Mouse (Mus musculus) layer of hippocampus, adult 9-11 months (tissue): Measurements from ENCODE around the gene Ncam2.
A peak's percentile ranks its signal among the peaks of the same experiment; 100 is the strongest.
"Not testable (repeated sequence)": the region's sequence is repeated elsewhere in the genome, so short reads cannot be mapped to it uniquely, and the experiment has no call there.

Experiments used
- DNase-seq: peaks from one replicate; pipeline ENCODE4 v3.0.0; 2022

The Ncam2 gene

DNA sequence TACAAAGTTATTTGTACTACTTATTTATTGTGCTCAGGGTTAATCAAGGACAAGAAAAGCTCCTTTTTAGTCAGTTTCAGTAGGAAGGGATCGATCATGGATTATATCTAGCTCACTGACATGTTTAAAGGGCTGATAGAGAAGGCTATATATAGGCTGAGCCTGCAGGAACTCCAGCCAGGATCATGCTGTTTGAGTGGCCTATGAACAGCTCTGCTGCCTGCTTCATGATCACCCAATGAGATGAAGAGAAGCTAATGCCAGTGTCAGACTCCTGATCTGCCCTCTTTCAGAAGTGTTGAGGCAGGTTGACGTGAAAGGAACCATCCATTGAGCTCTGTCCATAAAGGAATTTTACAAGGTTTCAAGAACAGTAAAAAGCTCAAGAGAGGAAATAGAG lies 103.3 kb downstream of the Ncam2 start:
- DNase-seq: no peak

DNA sequence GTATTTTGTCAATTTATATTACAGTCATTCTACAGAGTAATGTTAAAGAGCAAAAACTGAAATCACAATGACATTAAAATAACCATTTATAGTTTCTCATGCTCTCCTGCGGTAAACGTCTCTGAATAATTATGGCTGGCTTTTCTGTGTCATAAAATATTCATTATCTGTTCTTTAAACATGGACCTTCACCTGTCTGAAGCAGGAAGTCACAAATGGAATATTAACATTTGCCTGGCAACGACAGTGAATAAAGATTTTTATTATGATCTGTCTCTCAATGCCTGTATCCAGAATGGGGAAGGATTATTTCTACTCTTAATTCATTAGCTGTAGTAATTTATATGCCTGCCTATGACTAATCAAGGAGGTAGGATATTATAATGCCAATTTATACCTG lies 108.7 kb downstream of the Ncam2 start:
- no peak for DNase-seq

DNA sequence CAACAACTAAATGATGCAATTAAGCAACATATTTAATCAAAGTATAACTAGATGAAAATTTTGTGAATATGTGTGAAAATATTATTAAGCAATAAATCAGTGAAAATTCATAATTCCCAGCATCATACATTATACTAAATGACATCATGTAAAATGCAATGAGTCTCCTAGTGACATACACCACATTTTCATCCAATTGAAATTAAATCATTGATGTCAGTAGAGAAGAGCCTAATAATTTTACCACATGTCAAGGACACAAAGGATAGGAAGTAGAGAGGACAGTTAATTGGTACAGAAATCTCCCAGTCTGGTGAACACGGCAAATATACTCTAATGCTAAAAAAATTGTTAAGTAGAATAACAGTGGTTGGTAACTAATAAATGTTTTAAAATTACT lies 118.5 kb downstream of the Ncam2 start:
- DNase-seq: no peak

DNA sequence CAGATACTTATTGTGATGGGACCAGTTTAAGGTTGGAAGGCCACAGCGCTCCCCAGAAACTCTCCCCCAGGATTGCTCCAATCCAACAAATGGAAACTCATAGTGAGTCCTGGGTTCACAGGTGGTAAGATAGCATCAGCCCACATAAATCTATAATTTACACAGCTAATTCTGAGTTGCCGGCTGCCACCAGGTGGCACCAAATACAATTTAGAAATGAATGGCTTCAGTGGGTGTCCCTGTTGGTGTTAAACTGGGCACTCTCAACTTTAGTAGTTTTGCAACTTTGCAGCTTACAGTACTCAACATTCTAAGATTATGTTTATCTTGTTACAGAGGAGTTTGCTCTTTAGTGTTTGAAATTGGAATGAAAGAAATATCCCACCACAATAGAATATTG lies 130.0 kb downstream of the Ncam2 start:
- peak; percentile 53 for DNase-seq

DNA sequence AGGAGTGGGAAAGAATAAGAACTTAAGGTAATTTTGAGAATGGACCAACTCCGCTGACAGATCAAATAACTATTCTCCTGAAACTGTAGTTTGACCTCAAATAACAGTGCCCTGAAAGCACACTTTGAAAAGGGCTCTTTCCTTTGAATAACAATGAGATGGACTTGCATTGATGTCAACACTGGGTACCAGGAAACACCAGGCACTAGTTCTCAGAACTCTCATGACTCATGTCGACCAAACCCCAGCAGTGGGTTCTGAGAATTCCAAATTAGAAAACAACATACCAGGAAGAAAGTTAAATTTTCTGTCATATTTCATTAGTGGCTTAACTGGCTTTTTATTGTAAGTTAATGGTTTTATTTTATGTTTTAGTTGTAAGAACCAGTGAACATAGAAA lies 165.4 kb downstream of the Ncam2 start:
- DNase-seq: peak; percentile 48

DNA sequence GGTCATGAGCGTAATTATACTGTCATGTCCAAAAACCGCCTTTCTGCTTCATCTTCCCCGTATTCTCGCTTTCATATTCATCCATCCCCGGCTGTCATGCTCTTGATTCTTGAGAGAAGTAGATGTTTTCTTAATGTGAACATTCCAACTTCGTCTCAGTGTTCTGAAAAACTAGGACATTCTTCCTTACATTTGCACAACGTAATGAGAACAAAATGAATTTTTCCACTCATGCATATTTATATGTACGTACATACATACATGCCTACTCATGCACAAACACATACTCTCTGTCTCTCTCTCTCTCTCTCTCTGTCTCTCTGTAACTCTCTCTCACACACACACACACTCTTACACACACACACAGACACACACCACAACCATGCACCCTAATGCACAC lies 173.7 kb downstream of the Ncam2 start:
- no peak for DNase-seq

DNA sequence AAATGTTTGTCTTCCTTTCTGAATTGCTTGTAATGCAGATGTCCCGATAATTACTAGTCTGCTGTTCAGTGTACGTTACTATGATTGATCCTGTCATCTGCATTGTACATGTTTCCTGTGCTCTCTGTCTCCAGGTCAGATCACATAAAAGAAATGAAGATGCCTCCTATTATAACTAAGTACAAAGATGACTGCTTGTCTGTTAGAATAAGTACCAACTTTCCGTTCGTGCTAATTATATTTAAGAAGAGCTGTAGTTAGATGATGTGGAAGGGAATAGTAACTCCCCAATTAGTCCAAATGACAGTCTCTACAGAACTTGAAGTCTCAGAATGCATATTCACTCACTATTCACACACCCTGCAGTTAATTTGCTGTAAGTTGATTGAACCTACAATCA lies 179.9 kb downstream of the Ncam2 start:
- DNase-seq: no peak

DNA sequence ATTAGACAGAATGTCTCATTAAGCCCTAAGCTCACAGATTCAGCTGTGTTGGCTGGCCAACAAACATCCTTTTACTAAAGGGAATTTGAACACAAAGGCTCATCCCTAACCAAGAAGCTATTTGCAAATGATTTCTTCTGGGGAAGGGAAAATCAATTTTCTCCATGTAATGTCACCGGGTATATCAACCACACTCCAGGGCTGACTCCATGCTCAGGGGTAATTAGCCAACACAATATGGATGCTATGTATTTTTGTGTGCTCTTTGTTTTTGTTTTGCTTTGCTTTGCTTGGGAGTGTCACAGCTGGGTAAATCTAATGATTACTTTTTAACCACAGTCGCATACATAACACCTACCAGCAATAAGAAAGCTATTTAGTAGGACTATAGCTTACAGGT lies 188.1 kb downstream of the Ncam2 start:
- no peak for DNase-seq

DNA sequence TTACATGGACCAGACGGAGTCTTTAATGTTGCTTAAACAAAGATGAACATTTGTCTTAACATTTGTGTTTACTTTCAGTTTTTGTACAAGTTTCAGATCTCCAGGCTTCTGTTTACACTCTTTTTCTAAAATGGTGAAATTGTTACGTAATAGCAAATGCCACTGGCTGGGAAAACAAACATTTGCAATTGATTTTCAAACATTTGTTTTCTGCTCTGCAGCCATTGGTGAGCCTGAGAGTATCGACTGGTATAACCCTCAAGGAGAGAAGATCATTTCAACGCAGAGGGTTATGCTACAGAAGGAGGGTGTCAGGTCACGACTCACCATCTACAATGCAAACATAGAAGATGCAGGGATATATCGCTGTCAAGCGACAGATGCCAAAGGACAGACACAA lies 234.1 kb downstream of the Ncam2 start:
- no peak for DNase-seq

DNA sequence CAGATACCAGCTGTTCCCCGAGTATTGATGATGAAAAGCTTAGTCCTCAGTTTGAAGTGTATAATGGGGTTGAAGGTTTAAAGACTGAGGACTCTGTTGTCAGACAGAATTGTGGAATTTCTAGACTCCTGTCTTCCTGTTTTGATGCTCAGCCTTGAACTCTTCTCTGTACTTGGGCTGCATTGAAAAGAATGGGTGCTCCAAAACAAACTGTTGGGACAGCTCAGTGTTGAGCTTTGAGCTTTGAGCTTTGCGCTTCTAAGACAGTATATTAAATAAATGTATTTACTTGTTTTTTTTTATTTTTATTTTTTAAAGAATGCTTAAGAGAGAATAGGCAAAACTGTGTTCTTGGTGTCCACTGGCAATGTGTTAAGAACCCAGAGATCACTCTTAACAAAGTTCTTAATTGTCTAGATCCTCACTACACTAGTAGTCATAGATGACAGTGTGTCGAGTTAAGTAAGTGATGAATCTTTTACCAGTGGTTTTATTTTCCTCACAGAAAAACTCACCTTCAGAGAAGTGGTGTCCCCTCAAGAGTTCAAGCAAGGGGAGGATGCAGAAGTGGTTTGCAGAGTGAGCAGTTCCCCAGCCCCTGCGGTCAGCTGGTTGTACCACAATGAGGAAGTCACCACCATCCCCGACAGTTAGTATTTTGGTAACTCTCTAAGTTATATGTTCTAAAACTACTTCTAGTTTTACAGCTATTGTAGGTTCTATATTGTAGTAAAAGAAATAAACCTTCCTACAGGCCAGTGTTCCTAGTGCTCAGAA lies 236.8 kb downstream of the Ncam2 start:
- DNase-seq: no peak

DNA sequence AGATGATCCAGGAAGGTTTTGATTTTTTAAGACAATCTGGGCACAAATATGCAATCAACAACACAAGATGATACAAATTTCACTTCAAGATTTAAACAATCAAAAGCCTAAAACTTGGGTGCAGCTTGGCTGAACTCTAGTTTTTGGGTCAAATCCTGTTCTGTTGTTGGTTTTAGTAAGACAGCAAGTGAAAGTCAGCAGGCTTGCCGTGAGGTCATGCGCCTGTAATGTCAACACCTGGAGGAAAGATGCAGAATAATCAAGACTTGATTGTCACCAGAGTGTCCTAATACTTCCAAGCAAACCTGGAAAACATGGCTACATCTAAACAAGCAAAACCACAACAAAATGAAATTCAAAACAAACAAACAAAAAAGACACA lies 237.4 kb downstream of the Ncam2 start:
- DNase-seq: no peak

DNA sequence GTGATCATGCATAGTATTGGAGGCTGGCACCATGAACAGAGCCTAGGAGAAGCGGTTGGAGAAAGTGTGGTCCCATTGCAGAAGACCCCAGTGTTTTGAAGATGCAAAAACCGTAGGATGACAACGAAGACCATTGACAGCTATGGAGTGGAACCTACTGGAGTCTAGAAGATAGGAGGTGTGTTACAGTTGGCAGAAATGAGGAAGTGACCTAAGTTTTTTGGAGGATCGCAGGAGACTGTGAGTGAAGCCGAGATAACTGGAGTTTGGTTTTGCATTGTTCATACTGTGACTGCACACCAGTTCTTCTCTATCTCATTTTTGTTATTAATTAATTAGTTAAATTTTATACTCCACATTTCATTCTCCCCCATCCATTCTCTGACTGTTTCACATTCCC lies 250.4 kb downstream of the Ncam2 start:
- DNase-seq: no peak

DNA sequence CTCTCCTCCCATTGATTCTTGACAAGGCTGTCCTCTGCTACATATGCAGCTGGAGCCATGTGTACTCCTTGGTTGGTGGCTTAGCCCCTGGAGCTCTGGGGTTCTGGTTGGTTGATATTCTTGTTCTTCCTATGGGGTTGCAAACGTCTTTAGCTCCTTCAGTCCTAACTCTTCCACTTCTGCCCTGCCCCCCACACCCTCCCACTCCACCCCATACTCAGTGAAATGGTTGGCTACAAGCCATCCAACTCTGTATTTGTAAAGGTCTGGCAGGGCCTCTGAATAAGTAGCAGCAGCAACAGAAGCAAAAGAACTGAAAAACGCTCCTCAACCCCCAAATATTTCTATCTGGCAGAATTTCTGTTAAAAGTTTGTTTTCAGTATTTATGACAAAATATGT lies 252.5 kb downstream of the Ncam2 start:
- DNase-seq: no peak

DNA sequence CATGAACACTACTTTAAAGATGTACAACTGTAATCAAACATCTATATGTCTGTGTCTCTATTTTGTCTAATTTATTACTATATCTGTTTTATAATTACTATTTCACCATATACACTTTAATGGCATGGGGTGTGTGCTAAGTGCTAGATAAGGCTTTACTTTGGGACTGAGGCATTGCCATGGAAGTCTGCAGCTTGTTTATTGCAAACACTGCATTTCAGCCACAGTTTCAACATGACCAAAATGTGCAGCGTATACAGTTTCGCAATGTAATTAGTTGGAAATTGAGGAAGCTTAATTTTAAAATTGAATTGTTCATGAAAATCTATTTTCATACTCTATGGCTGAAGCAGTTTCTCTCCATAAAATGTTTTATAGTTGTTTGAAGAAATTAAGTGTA lies 254.0 kb downstream of the Ncam2 start:
- no peak for DNase-seq

DNA sequence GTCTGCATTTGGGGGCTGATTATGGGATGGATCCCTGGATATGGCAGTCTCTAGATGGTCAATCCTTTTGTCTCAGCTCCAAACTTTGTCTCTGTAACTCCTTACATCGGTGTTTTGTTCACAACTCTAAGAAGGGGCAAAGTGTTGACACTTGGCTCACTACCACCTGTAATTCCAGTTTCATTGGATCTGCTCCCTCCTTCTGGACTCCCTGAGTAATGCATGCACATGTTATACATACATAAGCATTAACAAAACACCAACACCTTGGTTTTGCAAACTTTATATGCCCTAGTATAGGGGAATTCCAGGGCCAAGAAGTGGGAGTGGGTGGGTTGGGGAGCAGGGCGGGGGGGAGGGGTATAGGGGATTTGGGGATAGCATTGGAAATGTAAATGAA lies 262.2 kb downstream of the Ncam2 start:
- DNase-seq: not testable (repeated sequence)

DNA sequence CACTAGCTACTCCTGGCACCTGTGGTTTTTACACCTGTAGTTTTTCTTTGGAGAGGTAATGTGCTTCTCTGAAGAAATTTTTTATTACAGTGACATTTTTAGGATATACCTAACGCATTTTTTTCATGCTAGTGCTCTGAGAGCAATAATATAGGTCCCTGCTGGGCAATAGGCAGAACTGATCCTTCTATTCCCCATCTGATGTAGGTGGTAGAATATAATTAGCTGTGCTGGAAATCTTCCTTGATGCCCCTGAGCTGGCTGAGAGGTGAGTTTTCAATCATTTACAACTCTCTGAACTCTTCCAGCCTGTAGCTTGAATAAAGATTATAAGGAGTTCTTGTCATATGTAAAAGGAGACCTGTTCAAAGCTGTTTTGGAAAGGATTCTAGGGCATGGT lies 272.4 kb downstream of the Ncam2 start:
- DNase-seq: no peak

DNA sequence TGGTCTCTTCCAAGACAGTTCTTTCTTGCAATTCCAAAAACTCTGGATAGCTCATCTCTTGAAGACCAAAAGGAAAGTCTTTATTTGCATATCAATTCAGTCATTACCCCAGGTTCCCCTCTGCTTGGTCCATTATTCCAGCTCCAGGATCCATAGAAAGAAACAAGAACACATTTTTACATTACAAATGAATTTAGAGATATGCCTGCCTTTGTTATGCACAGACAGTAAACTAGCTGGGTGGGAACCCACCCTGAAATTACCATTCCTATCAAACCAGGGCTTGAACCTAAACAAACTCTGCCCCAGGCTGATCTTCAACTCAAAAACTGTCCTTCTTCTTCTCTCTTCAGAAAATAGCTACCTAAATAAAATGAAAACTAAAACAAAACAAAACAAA lies 280.6 kb downstream of the Ncam2 start:
- DNase-seq: no peak

DNA sequence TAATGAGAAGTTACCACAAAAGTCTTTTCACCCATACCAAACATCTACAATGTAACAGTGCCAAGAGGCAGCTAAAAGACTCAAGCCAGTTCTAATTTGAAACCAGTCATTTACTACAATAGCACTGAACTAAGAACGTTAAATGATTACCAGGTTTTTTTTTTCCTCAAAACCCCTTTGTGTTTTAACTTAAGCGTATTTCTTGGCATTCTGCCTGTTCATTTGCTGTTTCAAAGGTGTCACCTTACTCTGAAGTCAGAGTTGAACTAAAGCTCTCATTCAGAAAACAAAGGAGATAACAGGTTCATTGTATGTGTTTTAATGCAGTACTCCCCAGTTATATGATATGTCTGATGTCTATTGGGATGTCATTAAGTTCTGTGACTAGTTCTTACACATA lies 295.6 kb downstream of the Ncam2 start:
- no peak for DNase-seq

DNA sequence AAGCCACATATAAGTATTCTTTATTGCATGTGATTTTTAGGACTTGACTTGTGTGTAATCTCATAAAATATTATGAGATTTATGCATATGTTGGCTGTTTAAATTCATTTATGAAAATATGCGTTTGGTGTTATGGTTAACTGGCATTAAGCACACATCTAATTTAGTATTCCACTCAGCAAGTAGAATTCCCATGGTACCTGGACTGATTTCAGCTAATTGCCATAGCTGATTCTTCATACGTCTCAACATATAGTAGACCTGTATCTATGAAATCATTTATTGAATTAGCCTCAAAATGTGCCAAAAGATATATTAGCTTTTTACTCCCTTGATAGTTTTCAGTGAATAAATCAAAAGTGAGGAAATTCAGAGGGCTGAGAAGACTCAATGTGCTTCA lies 302.1 kb downstream of the Ncam2 start:
- no peak for DNase-seq

DNA sequence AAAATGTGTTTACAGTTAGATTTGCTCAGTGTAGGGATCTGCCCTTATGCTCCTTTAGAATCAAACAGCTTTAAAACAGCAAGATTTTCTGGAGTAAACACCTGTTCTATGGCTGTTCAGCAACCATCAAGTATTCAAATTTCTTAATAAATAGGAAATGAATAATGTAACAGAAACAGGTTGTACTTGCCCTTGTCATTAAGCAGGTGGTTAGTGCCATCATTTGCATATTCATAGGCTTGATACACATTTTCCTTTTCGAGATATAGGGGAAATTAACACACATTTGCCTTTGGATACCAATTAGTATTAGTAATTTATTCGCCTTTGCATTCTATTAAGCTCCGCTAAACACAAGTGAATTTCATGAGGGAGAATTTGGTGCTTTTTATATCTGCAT lies 335.7 kb downstream of the Ncam2 start:
- DNase-seq: no peak

DNA sequence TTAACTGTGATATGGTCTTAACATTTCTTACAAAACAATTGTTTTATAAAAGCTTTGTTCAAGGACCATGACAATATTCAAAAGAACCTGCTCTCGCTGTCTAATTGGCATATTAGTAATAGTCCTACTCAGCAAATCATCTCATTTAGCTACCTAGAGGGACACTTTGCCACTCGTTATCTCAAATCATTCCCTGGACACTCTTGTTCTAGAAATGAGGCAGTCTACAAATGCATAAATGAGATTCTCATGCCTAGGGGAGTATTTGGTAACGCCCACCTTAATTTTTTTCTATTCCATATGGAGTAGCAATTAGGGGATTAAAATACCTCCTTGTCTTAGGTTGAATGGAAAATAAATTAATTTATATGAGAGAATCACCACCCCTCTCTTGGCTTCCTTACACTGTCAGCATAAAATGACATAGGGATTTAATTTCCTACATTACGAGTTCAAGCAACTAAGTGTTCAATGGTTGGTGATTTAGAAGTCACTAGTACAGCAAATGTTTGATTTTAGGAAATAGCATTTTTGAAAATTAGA lies 387.1 kb downstream of the Ncam2 start:
- no peak for DNase-seq

DNA sequence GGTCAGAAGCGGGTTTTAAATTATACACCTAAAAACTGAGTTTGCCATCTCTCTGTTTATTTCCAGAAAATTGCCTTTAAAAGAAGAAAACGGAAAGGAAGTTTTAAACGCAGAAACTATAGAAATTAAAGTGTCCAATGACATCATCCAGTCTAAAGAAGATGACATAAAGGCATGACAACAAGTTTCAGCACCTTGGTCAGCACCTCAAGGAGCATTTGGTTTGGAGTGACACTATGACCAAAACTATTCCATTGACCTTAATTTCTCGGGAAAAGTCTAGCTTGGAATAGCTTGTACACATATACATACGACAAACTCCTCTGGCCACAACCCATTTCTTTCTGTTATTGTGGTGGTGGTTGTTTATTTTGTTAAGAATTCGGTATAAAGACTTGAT lies 422.8 kb downstream of the Ncam2 start:
- DNase-seq: no peak

DNA sequence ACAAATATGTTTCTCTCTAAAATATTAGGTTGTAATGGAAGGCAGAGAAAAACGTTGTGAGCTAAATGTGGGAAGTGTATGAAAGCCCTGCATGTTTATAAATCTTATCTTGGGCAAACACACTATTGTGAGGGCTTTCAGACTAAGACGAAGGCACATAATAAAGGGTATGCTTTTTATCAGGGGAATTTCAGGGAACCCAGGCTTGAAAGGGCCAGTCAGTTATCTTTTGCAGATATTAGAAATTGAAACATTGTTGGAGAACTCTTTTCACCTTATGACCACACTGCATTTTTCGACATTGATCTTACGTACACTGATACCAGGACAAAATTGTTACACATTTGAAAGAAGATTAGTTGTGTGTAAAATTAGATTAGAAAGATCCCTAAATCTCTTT lies 423.3 kb downstream of the Ncam2 start:
- no peak for DNase-seq

DNA sequence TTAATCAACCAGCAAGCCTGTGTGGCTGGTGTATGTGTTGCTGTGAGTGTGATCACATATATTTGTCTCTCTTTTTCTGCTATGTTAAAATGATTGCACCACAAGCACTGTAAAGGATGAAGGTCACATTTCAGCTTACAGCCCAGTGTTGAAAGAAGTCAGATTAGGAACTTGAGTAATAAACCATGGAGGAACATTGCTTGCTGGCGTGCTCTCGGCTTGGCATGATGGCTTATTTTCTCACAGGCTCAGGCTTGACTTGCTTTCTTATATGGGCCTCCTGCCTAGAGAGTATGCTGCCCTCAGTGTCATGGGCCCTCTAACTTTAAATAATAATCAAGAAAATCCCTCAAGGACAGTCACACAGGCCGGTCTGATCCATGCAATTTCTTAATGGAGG lies 449.8 kb downstream of the Ncam2 start:
- DNase-seq: no peak

DNA sequence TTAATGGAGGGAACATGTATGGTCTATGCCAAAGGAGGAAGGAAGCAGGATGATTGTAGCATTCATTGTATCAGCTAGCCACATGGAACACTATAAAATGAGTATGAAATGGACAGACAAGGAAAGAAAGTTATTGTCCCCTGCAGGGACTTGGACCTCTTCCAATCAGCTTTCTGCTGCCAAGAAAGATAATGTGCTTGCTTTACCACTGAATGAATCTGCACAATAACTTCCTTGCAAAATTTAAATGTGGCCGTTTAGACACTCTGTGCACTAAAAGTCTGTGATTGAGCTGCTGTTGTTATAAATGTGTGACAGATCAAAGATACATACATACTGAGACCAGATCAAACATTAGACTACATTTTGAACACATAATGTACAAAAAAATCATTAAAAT lies 451.1 kb downstream of the Ncam2 start:
- no peak for DNase-seq
